Mouse (Mus musculus): ENCODE measurements around the gene Pacs1. TPM values are rescaled to one million over a fixed set of nuclear protein-coding genes. Genes with fewer than 3 reads are reported as not detected.

Pacs1 gene
- total RNA-seq, 2 experiments from 2014 or later, result 66.2 to 69.4 TPM

GRCm38 (mm10) chr19:5085145-5085863, 187.6 kb downstream of the Pacs1 start, which contains the start of gene Tmem151a:
Tmem151a (minus strand) TSS chr19:5085531.
- no peak for DNase-seq (ENCODE audit: low spot score in 2 of 2)
- intact Hi-C loops (cut with DNase I), result no loop called here

- DNase-seq (ENCODE audit: low spot score in 2 of 2), result no peak
- intact Hi-C loops (cut with DNase I), result no loop called here
Measured at GRCm38 (mm10) chr19:5084834-5085144, 188.1 kb downstream of the Pacs1 start.

- intact Hi-C loops (cut with DNase I), result no loop called here
Measured at GRCm38 (mm10) chr19:5083961-5084833, 188.7 kb downstream of the Pacs1 start.

More at GRCm38 (mm10) chr19:5083961-5084833, 188.7 kb downstream of the Pacs1 start:
- DNase-seq (ENCODE audit: low spot score in 2 of 2), result peak in 1 of 2 experiments; percentile 68

Small RNA genes within 50 kb of the gene (microRNA-seq; reads per million reads assigned to microRNA genes)
- gene Gm27468, result 0 reads per million in 2 experiments

Other genes with a start within 250 kb of the Pacs1 start
- gene Slc29a2, start 249.3 kb downstream of the Pacs1 start, total RNA-seq (2021), result 10 to 100 TPM; 17.2 to 21.6 TPM
- gene B4gat1, start 234.3 kb downstream of the Pacs1 start, total RNA-seq (2021), result 100 to 1,000 TPM; 148 to 151 TPM
- 1 to 10 TPM; 4.8 to 6.2 TPM for gene AC124502.3, start 234.2 kb downstream of the Pacs1 start, total RNA-seq (2021)
- 10 to 100 TPM; 14.7 to 15.1 TPM for gene Brms1, start 231.8 kb downstream of the Pacs1 start, total RNA-seq (2021)
- 10 to 100 TPM; 59.6 to 66.7 TPM for gene Rin1, start 222.6 kb downstream of the Pacs1 start, total RNA-seq (2021)
- 1 to 10 TPM; 9.0 to 9.4 TPM for gene Cd248, start 205.0 kb downstream of the Pacs1 start, total RNA-seq (2021)
- gene Tmem151a, start 187.6 kb downstream of the Pacs1 start, total RNA-seq (2021), result 100 to 1,000 TPM; 164 to 171 TPM
- gene Yif1a, start 184.6 kb downstream of the Pacs1 start, total RNA-seq (2021), result 10 to 100 TPM; 24.2 to 27.5 TPM
- gene Cnih2, start 174.6 kb downstream of the Pacs1 start, total RNA-seq (2021), result 100 to 1,000 TPM; 325 to 352 TPM
- 100 to 1,000 TPM; 176 to 184 TPM for gene Rab1b, start 166.0 kb downstream of the Pacs1 start, total RNA-seq (2021)
- 100 to 1,000 TPM; 220 to 226 TPM for gene Klc2, start 154.6 kb downstream of the Pacs1 start, total RNA-seq (2021)
- gene Sf3b2, start 22.3 kb upstream of the Pacs1 start, total RNA-seq (2021), result 100 to 1,000 TPM; 192 to 194 TPM
- gene Gal3st3, start 25.2 kb upstream of the Pacs1 start, total RNA-seq (2021), result 100 to 1,000 TPM; 106 to 107 TPM
- not detected for gene Catsper1, start 62.6 kb upstream of the Pacs1 start, total RNA-seq (2021)
- gene Cst6, start 76.5 kb upstream of the Pacs1 start, total RNA-seq (2021), result 10 to 100 TPM; 15.4 to 17.9 TPM
- 10 to 100 TPM; 24.3 to 24.5 TPM for gene Eif1ad, start 93.6 kb upstream of the Pacs1 start, total RNA-seq (2021)
- 10 to 100 TPM; 91.6 to 99.4 TPM for gene Banf1, start 94.0 kb upstream of the Pacs1 start, total RNA-seq (2021)
- gene Sart1, start 115.6 kb upstream of the Pacs1 start, total RNA-seq (2021), result 10 to 100 TPM; 84.0 to 85.4 TPM
- under 1 TPM in 1 of 2 experiments, not detected in 1; 0.29 TPM for gene Tsga10ip, start 129.4 kb upstream of the Pacs1 start, total RNA-seq (2021)
- 100 to 1,000 TPM; 168 to 192 TPM for gene Drap1, start 151.9 kb upstream of the Pacs1 start, total RNA-seq (2021)
- 10 to 100 TPM; 60.8 to 63.3 TPM for gene AI837181, start 152.0 kb upstream of the Pacs1 start, total RNA-seq (2021)
- gene Fosl1, start 174.4 kb upstream of the Pacs1 start, total RNA-seq (2021), result not detected
- gene Ccdc85b, start 184.8 kb upstream of the Pacs1 start, total RNA-seq (2021), result 10 to 100 TPM; 25.8 to 26.3 TPM
- 10 to 100 TPM; 82.9 to 86.6 TPM for gene Fibp, start 187.5 kb upstream of the Pacs1 start, total RNA-seq (2021)
- gene Ctsw, start 195.4 kb upstream of the Pacs1 start, total RNA-seq (2021), result 1 to 10 TPM; 2.2 to 2.7 TPM
- 10 to 100 TPM; 14.5 to 15.9 TPM for gene Efemp2, start 200.8 kb upstream of the Pacs1 start, total RNA-seq (2021)
- 10 to 100 TPM; 33.7 to 37.0 TPM for gene Mus81, start 215.3 kb upstream of the Pacs1 start, total RNA-seq (2021)
- gene Cfl1, start 217.3 kb upstream of the Pacs1 start, total RNA-seq (2021), result 1,000 to 10,000 TPM; 1,767 to 1,844 TPM
- 1 to 10 TPM; 5.9 to 6.0 TPM for gene 1700020D05Rik, start 230.7 kb upstream of the Pacs1 start, total RNA-seq (2021)
- 10 to 100 TPM; 78.7 to 83.6 TPM for gene Snx32, start 237.4 kb upstream of the Pacs1 start, total RNA-seq (2021)